Mouse (Mus musculus) gastrocnemius, postnatal 25 days (tissue): ENCODE data around the gene Tecpr2. TPM values are rescaled to one million over a fixed set of nuclear protein-coding genes. Genes with fewer than 3 reads are reported as not detected.

Experiments
- DNase-seq: peaks from one replicate; pipeline ENCODE4 v3.0.0; 2022
- total RNA-seq, 2 experiments: library from RNA; stranded (reverse); gene quantifications; 1 replicate in 1 of 2; 2 replicates in 1 of 2; pipeline ENCODE4 v1.2.3; 2021

Tecpr2 gene
- total RNA-seq, 2 experiments from 2014 or later = 1.9 to 3.1 TPM

DNA sequence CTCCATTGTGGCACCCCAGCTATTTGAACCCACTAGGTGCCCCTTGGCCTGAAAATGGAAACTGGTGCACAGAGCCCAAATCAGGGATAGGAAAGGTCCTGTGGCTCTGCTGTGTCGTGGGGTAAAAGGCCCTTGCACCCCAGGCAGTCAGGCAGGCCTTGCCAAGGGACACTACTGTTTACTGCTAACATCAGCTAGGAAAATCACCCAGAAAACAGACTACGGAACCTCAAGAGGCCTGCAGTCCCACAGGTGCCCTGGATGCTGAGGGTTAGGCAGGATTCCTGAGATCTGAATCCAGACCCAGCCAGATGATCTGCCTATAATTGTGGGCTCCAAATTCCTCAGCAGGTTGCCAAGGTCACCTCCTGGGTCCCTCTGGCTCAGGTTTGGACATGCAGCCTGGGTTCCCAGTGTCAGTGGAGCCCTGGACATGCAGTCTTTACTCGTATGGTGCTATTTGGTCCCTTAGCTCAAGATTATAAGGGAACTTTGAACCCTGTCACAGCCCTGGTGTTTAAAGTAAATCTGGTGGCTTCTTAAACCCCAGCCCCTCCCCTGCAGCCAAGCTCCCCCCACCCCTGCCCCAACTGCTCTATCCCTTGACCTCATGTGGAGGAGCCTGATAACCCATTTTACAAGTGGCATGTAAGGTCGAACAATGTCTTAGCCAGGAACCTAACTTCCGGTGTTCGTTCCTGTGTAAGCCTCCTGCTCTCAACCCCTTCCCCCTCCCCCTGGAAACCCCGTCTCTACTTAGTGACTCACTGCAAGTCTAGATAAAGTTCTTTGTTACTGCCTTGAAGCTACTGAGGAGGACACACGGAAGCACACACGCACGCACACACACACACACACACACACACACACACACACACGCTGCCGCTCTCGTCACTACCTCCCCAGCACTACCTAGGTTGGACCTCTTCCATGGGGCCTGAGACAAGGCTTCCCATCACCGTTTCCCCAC lies 118.4 kb downstream of the Tecpr2 start:
- DNase-seq = no peak

DNA sequence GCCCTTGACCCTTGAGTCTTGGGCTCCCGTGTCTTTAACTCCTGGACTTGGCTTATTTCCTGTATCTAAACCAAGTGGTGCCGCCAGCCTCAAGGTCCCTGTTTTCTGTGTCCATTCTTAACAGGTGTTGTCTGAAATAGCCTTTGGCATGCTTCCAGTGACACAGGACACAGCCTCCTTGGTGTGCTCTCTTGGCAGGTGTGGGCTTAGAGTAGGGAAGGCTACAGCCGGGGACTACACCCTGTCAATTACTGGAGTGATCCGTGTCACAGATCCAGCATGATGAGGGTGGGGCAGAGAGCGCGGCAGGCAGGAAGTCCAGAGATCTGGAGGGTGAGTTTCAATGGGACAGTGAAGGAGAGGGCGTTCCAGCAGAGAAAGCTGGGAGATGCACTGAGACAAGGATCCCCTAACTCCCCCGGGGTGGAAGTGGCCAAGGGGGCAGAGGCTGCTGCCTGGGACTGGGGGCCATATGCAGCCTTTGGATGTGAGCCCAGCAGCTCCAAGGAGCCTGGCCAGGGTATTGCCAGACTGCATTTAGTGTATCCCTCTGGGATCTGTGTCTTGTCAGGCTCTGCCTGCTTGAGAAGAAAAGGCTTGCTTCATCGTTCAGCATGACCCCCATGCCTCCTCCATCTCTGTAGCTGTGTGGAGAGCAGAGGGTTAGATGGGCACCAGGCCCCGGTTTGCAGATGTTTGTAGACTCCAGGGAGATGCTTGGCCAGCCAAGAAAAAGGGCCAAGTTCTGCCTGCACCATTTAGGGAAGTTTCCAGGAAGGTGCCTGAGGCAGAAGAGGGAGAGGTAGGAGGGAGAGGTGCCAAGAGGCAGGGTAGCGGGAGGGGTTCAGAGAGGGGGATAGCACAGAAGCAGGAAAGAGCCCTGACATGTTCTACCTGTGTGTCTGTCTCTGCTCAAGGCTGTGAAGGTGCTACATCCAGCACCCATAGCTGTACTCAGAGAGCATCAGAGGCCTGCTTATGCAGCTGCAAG lies 119.7 kb downstream of the Tecpr2 start:
- no peak for DNase-seq

DNA sequence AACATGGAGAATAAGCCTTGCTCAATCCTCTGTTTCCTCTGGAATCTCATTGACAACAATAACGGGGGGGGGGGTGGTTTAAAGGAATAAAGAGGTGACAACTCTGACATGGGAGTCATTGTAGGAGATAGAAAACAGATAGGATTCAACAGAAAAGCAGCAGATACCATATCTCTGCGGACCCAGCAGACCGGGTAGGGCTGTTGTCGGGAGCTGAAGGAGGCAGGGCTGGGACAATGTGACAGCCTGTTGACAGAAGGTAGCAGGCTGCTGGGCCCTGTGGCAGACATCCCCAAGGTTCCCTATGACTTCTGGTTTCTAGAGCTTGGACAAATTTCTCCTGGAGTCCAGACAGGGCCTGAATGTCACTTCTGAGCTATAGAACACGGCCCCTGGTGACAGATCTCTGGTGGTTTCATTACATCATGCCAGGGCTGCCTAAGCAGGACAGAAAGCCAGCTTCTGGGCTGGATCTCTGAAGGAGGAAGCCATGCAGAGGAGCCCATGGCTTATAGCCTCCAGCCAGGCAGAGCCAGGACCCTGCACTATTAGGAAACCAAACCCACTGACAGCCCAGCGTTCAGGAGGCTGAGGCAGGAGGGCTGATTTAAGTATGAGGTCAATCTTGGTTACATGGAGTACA lies 120.7 kb downstream of the Tecpr2 start:
- no peak for DNase-seq

- DNase-seq = no peak
These were observed 127.7 kb downstream of the Tecpr2 start for GRCm38 (mm10) chr12:111016807-111017206.

DNA sequence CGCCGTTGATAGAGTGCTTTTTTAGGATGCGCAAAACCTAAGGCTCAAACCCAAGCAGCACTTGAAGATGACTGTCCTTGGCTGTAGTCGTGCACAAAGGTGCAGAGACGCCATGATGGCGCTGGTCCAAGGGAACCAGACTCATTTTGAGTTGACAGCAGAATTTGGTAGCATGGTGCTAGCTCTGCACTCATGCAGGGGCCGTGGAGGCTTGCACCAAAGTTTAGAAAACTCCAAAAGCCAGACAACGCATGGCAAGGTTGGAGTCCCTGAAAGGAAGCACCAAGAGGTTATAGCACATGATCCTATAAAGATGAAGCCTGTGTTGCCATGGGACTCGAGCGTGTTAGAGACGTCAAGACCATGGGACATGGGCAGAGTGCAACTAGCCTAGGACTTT lies 129.0 kb downstream of the Tecpr2 start:
- DNase-seq = no peak

GRCm38 (mm10) chr12:111019086-111019485 lies 130.0 kb downstream of the Tecpr2 start:
- DNase-seq = no peak

- DNase-seq = no peak
These were observed 132.1 kb downstream of the Tecpr2 start for GRCm38 (mm10) chr12:111021138-111021537.

DNA sequence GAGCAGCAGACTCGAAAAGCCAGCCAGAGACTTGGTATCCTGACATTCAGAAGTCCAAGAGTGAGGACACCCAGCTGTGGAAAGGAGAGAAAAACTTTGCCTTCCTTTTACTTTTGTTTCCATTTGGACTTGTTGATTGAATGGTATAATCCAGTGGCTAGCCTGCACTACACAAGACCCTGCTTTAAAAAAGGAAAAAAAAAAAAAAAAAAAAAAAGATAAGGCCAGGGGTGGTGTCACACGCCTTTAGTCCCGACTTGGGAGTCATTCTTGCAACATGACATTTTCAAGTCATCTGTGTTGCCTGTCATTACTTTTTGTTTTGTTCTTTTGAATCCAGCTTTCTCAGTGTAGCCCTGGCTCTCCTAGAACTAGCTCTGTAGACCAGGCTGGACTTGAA lies 132.5 kb downstream of the Tecpr2 start:
- no peak for DNase-seq

Other genes starting within 250 kb of the Tecpr2 start
- gene 1700001K19Rik, start 206.6 kb upstream of the Tecpr2 start, total RNA-seq = not detected
- gene Hsp90aa1, start 186.5 kb upstream of the Tecpr2 start, total RNA-seq = 10 to 100 TPM; 48.5 to 51.3 TPM
- 10 to 100 TPM; 15.4 to 17.4 TPM for gene Wdr20, start 151.3 kb upstream of the Tecpr2 start, total RNA-seq
- not detected for gene Mok, start 48.3 kb upstream of the Tecpr2 start, total RNA-seq
- gene Zfp839, start 39.0 kb upstream of the Tecpr2 start, total RNA-seq = 1 to 10 TPM; 5.0 to 5.4 TPM
- gene Cinp, start 119 bp upstream of the Tecpr2 start, total RNA-seq = 10 to 100 TPM; 28.4 to 29.1 TPM
- 100 to 1,000 TPM; 130 to 154 TPM for gene Ankrd9, start 89.8 kb downstream of the Tecpr2 start, total RNA-seq
- gene Rcor1, start 150.1 kb downstream of the Tecpr2 start, total RNA-seq = 1 to 10 TPM; 7.6 to 8.3 TPM